Mouse (Mus musculus) monocyte, adult 5-6 weeks (primary cell): ENCODE data around the gene Exph5. TPM values are rescaled to one million over a fixed set of nuclear protein-coding genes. Genes with fewer than 3 reads are reported as not detected.

Experiments
- ATAC-seq: fragments of 153-309, 156-312 bp; replicated peaks from 2 replicates; pipeline ENCODE4 v1.8.0; 2017; ENCODE audit warnings: mild to moderate bottlenecking; ENCODE audit not compliant: low TSS enrichment, insufficient number of reproducible peaks, severe bottlenecking, poor library complexity, low FRiP score
- total RNA-seq: library from RNA; stranded (forward); fragments of 200-1000, 200-491, 200-594 nt; gene quantifications from 3 replicates; pipeline ENCODE4 v1.2.3, GENCODE M21; 2017

The Exph5 gene
- not detected in 3 replicates for total RNA-seq

DNA sequence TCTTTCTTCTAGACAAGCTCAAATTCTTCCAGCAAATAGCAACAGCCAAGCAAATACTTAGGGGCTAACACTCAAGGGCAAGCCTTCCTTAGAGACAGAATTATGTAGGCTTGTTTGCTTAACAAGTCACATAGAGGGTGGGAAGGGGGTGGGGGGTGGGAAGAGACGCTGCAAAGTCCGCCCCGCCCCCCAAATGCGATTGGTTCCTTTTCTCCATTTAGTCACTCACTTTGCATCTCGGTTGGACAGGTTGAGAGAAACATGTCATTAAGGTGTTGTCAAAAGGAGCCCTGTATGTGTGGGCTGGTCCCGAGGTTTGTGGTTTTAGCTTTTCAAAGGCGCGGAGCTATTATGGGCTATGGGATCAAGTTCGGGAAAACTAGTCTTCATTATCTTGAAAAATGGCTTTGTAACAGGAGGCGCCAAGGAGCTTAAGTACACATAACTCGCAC lies at the start of gene Exph5:
Exph5 (plus strand) TSS at position 402 of the 452 bp plus-strand sequence.
- no peak for ATAC-seq

DNA sequence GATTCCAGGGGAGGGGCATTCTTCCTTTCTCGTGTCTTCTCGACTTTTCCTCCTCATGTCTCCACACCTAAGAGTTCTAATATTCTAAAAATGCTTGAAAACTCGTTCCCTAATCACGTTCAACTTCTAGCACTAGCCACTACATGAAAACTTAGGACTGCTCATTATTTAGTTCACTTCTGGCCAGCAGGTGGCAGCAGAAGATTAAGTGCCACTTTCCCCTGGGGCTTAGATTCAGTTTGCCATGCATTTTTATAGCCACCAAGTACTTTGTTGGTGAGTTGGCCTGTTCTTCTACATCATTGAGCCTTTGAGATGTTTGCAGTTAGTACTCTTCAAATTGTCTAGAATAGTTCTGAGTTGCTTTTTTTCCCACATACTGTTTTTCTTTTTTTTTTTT lies 47.1 kb upstream of the Exph5 start:
- peak; percentile 83 for ATAC-seq

DNA sequence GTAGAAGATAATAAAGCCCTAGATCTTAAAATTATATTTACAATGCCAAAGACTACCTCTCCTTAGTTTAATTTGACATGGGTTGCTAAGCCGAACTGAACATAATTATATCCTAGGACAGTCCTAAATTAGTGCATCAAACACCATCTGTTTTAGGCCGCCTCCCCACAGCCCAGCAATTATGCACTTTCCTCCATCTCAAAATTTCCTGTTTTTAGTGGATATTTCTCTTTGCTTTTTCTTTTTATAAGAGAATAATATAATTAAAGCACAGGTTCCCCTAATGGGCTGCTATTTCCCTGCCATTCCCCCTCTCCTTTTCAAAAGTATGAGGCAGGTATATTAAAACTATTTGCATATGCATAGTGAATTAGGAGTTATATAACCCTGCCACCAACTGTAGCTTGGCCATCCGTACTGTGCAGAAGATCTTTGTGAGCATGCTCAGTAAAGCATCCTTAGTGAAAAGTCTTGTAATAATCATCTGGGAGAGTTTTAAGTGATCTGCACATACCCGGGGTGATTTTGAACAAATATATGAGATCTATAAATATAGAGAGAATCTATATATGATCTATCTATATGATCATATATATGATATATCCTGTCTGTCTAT lies 44.7 kb upstream of the Exph5 start:
- ATAC-seq, result no peak

DNA sequence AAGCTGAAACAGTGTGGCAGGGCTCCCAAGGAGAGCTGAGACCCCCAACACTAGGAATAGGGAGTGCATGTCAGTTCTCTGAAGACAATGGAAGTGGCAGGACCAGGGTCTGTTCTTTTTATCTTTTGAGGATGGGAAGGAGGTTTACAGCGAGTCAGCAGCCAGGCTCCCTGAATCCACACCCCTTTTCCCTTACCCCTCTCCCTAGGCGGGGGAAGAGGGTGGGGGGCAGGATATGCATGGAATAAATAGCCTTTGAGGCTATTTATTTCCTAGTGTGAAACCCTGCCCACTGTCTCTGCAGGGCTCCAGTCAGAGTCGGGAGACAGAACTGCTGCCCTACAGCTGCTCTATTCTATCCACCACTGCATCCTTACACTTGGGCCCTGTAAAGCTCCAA lies 43.7 kb upstream of the Exph5 start:
- no peak for ATAC-seq

DNA sequence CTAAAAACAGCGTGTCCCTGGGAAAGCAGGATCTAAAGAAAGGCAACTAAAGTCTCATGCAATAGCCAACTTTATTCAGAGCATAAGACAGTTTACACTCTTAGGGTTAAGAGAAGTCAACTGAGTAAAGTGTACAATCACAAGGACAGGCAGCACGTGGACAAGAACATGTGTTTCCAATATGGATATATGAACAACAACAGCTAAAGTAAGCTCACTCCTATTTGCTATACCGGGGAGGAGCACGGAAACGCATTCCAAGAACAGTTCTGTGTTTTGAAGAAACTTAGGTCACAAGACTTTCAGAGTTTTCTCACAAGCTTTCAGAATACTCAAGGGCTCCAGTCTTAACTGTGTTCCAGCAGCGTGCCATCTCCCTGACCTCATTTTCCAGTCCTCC lies 43.3 kb upstream of the Exph5 start:
- ATAC-seq, result no peak

DNA sequence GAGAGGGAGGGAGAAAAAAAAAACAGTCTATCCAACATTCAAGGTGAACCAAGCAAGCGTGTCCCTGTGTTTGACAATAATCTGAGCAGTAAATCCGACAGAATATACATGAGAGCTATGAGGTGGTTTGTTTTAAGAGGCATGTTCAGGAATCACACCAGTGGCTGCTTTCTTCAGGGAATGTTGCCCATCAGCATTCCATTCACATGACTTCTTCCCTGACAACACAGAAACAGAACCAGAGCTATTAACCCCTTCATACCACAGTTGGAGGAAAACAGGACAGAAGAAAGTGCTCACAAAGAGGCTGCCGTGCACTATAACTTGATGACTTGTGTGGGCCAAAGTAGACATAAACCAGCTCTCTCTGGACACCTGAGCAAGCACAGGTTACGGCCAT lies 37.1 kb upstream of the Exph5 start:
- ATAC-seq, result no peak

DNA sequence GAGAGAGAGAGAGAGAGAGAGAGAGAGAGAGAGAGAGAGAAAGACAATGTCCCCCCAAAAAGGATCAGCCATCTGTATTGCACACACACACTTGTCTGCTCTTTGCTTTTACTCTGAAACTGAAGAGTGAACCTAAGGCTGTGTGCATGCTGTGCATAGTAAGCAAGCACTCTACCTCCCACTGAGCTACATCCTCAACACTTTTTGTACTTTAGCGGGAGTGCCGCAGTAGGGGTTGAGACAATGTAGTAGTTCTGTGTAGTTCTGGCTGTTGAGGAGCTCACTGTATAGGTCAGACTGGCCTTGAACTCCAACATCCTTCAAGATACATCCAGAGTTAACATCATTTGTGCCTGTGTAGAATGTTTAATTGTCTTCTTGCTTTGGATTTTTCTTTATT lies 35.9 kb upstream of the Exph5 start:
- no peak for ATAC-seq

DNA sequence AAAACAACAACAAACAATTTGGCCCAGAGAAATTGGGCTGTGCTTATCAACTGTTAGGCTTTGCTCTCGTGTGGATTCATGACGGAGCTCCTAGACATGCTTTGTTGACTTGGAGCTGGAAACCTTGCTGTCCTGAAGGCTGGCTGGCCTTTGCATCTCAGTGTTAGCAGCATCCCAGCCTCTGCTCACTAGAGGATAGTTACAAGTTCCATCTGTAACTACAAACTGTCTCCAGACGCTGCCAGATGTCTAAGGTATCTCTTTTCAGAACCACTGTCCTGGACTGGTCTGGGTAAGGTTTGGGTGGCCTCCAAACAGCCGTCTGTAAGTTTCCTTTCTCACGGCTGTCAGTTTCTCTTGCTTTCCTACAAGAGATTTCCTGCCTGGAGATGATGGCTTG lies 33.4 kb upstream of the Exph5 start:
- no peak for ATAC-seq

DNA sequence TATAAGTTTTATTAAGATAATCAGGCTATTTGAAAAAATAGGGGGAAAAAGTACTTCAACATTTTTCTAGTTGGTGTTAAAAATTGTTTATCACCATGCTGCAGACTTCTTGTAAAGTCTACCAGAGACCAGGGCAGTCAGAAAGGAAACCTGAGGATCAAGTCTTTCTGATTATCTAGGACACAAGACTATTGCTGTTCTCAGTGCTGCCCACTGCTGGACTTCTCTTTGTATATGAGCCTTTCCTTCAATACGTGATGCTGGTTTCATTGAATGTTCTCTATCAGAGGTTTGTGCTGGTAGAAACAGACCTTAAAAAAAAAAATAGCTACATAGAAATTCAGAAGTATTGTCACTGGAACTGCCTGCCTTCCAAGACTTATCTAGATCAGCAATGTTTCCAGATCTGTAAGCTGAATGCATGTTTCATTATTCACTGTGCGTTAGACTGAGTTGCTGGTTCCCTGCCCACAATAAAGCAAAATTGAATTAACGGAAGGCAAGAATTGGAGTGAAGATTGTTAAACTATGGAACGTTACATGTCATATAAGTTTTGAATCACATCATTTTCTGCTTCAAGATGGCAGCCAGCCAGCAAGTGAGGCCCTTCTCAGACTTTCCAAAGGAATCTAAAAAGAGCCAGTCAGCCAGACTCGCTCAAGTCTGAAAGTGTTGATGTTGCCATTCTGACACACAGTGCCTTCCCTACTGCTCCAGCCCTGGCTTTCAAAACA lies 32.6 kb upstream of the Exph5 start:
- no peak for ATAC-seq

DNA sequence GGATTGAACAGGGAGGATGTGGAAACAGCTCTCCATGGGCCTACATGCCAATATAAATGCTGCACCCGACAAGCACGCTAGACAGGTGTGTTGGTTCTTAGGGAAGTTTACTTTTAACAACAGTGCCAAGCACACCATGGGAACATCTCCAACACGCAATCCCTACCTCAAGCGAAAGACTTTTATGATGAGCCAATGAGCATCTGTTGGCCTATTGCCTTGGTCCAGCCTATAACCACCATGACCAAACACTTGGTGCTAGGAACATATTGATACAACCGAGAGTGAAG lies 32.1 kb upstream of the Exph5 start:
- no peak for ATAC-seq

DNA sequence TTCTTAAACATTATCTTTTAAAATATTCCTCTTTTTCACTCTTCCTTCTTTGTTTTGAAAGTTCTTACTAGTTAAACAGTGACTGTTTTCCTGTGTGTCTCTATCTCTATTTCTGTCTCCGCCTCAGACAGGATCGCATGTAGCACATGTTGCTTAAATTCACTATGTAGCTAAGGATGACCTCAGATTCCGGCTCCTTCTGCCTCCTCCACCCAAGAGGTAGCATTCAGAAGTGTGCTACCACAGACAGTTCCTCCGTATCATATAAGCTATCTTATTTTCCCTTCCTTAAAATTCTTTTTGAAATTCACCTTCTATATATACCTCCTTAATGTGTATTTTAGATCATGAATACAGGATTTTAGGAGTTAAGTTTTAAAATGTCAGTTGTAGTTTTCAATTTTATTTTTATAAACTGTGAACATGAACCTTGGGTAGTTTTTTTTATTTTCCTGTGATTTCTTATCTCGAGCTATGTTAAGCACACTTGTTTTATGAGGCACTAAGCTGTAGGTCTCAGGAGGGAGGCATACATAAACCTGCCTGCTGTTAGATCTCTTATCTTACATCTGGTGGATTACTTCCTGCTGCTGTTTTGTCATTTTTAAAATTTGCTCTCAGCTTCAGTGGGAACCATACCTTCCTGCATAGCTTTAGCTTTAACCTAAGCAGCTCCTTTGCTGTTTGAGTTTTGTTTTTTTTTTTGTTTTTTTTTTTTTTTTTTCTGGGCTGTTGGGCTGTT lies 30.0 kb upstream of the Exph5 start:
- ATAC-seq, result no peak

DNA sequence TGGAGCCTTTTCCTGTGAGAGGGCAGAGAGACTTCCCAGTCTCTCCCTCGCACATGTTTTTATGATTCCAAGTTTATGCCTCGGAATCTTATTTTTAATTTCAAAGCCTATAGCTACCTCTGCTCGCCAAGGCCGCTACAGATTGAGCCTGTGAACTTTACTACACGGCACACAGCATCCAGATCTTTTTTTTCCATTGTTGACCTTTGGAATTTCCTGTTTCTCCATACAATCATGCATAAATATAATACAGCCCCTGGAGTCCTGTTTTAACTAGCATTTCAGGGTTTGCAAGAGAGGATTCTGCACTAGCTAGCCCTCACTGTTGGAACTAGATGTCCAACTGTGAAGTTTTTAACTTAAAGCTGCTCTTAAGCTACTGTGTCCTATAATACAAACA lies 29.3 kb upstream of the Exph5 start:
- no peak for ATAC-seq

DNA sequence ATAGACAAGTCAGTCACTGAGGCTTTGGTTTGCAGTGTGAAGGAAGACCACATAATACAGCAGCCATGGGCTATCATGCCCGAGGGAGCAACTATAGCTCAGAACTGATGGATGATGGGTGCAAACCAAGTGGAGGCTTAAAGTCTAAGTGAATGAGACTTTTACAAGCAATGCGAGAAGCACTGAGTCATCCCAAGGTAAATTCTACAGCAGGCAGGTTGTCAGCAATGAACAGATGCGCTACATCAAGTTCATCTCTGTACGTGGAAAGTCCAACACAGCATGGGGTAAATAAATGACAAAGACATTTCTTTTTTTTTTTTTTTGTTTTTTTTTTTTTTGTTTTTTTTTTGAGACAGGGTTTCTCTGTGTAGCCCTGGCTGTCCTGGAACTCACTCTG lies 28.8 kb upstream of the Exph5 start:
- no peak for ATAC-seq

DNA sequence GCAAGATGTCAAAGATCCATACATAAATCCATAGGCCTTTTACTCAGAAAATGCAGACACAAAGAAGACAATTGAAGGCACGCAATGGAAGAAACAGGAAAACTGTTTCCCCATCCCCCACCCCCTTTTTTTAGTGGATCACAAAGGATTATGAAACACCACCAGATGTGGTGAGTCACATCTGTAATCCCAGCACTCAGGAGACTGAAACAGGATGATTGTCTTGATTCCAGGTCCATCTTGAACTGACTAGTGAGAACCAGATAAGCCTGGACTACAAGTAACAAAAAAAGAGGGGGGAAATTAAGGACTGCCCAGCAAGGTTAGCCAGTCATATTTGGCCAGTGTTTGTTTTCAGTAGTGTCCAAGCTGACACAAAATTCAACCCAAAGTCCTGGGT lies 25.1 kb upstream of the Exph5 start:
- ATAC-seq, result no peak

DNA sequence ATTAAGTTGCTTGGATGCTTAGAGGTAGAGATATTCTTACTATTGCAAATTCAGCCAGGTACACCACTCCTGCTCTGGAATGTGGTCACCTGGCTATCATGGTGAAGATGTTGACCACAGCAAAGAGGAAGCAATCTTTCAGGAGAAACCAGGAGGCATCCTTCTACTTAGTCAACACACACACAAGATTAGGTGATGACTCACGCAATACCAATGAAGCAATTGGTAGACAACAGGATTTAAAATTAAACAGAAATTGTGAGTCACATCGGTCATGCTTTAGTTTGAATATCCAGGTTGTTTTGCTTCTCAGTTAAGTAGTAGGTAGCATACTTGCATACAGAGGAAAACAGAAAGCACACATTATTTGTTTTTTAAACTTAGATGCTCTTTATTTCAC lies 22.5 kb upstream of the Exph5 start:
- ATAC-seq, result no peak

DNA sequence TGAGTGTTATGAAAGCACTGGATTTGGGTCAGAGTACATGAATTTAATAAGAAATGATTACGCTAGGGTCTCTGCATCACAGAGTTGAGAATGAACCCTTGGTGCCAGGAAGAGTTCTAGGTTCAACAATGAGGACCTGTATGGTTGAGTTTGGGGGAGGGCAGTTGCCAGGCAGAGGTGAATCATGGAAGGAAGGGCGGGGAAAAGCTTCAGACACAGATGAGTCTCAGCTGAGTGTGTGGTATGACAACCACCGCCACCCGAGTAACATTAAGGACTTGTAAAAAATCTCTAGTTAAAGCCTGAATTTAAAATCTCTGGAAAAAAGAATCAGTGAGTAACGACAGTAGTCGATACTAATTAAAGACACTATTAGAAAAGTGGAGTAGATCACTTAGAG lies 14.7 kb upstream of the Exph5 start:
- ATAC-seq, result no peak

DNA sequence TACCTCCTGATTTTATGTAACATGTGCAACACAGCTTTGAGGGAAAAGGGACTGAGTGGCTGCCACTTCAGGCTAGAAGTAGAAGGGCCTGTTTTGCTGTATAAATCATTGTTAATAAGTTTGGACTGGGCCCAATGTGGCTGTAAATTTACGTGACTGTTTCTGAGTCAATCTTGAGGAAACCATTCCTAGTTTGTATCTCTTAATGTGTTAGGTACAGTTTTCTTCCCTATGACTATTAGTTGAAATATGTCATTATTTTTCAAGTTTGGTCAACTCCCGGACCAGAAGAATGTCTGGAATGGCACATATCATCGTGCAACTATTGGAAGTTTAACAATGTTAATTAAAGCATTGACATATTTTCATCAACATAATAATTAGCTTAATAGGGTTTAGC lies 11.5 kb upstream of the Exph5 start:
- ATAC-seq, result no peak

DNA sequence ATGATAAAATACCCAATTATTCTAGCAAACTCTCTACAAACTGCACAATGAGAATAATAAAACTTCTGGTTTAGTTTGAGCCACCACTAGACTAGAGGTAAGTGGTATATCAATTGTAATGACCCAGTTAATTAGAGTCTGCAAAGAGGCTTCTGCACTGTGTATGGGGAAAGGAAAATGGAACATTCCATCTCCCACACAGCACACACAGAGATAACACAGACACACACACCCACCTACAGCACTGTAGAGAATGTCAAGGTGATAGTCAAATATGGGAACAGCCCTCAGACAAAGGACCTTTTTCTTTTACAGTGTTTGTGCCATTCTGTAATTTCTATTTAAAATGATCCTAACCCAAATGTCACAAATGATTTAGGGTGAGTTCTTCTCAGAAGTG lies 8.6 kb upstream of the Exph5 start:
- ATAC-seq, result no peak

DNA sequence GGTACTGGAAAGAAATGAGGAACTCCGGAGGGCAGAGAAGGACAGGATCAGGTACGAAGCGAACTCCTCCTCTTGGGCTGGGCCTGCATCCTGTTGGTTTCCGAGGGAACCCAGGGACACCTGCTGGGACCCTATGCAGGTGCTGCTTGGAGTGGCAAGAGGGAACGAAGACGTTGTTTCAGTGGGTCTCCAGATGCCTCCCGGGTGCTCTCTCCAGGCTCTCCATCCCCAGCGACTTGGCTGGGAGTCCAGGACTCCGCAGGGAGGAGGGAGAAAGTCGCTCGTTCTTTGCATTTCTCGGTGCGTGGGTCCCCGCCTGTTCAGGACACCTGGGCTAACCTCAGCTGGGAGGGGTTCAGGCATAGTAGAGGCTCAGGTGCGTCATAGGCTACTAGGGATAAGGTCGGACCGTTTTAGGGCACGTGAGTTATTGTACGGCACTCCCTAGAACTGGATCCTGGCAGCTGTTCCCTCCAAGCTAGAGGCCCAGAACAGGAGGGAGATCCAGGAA lies 386 bp downstream of the Exph5 start:
- ATAC-seq, result no peak

DNA sequence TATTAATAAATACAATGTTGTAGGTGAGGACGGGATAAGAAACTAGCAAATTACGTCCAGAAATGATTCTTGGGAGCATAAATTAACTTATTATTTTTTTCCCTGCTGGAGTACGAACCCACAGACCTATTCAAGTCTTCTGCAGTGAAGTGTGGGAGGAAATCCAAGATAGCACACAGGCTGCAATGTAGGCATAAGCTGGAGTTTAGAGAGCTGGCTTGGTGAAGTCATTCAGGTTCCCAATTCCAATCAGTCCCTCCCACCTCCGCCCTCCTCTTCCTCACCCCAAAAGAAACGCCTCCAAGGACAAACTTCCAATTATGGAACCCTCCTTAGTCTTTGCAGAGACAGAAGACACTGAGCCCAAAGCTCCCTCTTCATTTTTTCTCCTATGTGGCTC lies 945 bp downstream of the Exph5 start:
- ATAC-seq, result no peak
